Mouse (Mus musculus) layer of hippocampus, adult 9-11 months (tissue): ENCODE measurements around the gene Rcbtb2.
"Not testable (repeated sequence)": the region's sequence is repeated elsewhere in the genome, so short reads cannot be mapped to it uniquely, and the experiment has no call there.

Source experiments
- DNase-seq: peaks from one replicate; pipeline ENCODE4 v3.0.0; 2022

Gene Rcbtb2

DNA sequence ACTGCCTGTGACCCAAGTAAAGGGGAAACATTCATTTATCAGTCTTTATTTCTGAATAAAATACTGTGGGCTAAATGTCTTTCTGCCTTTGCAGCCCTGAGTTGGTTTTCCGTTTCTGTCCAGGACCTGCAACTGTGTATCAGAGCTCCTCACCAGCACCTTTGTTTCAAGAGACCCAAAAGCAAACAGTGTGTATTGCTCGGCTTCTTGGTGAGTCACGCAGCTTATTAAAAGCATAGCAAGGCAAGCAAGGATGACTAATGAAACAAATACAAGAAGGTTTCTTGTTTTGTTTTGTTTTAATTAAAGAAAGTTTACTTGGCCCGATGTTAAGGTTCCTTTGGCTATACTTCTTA lies at the start of gene Rcbtb2:
Rcbtb2 (plus strand) TSS at position 115 of the 356 bp plus-strand sequence.
- no peak for DNase-seq

DNA sequence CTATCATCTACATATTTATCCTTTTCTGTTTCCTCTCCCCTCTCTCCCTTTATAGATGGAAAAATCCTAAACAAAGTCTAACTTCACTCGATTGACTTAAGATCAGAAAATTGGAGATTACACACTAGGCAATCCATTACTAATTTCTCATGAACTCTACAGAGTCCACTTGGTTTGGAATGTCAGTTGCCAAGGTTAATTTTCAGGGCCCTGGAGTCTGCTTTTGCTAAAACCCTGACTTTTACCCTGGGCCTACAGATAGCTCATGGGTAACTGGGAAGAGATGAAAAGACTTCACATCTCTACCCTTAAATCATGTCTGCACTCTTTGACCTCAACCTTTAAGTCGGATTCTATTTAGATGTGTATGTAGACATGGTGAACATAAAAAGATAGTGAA lies 39.3 kb upstream of the Rcbtb2 start:
- no peak for DNase-seq

DNA sequence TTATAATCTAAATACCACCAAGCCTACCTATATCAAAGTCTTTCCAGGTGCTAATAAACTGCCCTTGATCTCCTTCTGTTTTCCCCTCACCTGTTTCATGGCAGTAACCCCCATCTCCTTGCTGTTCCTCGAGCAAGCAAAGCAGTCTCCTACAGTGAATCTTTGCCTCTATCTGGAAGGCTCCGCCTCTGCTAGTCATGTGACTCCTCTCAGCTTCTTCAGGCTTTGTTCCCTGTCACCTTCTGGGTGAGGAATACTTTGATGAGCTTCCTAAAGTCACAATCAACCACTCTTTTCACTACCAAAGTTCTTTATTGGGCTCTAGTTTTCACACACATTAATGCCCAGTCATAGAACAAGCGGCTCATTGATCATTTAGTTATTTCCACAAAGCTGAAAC lies 36.4 kb upstream of the Rcbtb2 start:
- no peak for DNase-seq

DNA sequence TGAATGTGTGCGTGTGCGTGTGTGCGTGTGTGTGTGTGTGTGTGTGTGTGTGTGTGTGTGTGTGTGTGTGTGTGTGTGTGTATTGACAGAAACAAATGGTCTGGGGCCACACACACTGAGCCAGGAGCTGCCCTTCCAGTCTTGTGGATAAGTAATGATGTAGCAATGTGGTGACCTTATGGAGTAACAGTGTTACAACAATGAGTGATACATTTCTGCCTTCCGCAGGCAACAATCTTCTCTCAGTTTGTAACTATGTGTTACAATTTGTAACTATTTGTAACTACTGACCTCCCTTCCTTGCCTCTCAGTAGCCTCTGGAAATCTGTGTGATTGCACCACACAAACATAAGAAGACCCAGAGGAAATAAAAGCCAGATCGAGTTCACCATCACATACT lies 35.6 kb upstream of the Rcbtb2 start:
- DNase-seq, result no peak

DNA sequence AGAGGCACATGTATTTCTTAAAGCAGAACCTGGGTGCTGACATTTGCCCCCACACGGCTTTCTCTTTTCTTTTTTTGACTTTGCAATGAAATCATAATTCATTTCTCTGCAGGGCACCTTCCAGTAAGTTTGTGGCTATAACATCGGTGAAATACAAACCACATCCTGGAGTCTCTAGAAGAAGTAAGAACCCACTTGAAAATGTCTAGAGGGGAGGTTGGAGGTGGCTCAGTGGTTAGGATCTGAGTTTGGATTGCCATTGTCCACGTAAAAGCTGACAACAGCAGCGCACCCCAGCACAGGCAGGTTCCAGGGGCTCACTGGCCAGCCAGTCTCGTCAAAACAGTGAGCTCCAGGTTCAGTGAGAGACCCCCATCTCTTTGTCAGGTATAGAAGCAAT lies 35.1 kb upstream of the Rcbtb2 start:
- DNase-seq, result no peak

DNA sequence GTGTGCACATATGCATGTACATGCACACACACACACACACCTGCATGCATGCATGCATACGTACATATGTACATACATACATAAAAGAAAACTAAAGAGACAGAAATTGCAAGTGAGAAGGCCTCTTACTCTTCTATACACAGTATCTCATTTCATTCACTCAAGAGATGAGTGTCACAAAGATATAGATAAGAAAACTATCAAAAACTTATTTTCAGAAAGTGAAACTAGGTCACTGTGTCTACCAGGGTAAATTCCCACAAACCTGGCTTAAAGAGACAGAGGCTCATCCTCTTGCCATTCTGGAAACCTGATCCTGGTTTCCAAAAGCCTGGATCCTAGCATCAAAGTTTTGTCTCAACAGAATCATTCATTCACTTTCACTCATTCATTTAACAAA lies 34.6 kb upstream of the Rcbtb2 start:
- DNase-seq, result no peak

DNA sequence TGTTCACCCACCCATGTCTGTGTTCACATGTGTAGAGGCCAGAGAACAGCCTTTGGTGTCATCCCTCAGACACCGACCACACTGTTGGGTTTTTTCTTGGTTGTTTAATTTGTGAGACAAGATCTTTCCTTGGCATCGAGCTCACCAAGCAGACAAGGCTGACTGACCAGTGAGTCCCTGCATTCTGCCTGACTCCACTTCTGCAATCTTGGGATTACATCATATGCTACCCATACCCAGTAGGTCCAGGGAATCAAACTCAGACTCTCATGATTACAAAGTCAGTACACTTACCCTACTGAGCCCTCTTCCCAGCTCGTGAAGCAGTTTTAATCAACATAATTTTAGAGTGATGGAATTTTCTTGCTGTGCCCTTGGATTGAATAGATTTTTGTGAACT lies 30.0 kb upstream of the Rcbtb2 start:
- DNase-seq, result no peak

DNA sequence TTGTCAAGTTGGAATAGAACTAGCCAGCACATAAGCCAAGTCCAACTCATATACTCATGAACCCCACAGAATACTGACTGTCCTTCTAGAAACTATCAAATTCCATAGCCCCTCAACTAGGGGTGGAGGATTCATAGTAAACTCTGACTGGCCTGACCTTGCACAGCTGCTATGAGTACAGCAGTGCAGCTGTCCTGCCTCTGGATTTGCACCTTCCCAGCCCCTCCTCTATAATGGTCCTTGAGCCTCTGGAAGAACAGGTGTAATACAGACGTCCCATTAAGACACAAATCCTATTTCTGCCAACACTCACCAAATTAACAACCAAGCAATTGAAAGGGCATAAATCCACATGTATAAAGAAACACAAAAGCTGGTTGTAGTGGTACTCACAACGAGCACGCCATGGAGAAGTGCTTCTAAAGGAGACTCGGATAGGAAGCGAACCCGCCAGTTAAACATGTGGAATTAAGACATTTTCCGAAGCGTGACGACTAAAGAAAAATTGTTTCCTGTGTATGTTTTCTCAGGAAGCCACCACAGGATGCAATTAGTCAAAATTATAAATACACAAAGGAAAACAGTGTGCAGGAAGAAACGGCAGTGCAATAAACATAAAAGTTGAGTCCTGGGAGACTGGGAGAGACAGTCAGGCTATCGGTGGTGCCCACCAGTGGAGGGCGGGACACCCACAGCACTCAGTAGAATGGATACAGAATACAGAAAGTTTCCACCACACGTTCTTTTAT lies 27.9 kb upstream of the Rcbtb2 start:
- DNase-seq, result no peak

DNA sequence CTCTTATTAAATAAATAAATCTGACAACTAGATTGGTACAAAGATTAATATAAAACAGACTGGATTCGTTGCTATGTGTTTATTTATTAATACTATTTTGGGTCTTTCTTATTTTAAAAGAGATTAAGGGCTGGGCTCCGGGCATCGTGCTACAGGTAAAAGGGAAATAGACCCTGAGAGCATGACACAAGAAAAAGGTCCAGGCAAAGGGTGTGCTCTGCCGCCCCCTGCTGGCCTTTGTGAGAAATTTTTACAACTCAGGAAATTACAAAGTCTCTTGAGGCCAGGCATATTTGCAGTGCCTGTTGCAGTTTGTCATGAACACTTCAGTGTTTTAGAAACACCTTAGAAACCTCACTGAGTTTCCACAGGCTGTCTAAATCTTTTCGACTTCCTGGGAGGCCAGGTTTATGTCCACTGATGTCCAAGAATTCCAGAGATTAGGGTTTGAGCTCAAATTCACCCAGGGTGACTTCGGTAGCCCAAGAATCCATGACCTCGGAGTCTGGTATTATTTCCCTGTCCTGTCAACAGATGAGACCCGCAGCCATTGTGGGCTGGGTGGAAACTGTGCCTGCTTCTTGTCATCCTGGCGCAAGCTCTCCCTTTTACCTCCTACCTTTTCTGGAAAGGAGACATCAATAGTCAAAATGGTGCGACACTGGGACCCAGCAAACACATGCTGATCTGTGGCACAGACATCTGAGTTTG lies 24.0 kb upstream of the Rcbtb2 start:
- no peak for DNase-seq

DNA sequence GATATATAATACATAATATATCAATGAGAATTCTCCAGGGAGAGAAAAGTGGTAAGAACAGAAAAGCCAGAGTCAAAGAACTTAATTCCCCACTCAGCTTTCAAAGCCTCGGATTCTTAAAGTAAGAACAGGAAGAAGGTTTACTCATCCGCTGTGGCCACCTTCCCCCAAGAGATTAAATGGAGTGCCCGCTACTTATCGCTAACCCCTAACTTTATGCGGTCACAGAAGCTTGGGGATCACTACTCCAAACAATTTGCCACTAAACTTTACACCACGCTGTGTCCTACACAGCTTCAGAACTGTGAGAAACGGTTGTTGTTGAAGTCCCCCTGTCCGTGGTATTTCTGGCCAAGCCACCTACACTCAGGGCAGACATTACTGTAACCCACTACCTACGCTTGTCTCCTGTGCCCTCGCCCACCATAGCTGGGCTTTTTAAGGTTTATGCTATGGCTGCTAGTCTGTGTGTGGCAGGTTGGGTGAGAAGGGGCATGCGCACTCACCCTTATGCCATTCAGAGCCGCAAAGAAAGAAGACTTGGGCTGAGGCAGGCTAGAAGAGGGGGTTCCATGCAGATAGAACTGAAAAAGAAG lies 20.5 kb upstream of the Rcbtb2 start:
- no peak for DNase-seq

DNA sequence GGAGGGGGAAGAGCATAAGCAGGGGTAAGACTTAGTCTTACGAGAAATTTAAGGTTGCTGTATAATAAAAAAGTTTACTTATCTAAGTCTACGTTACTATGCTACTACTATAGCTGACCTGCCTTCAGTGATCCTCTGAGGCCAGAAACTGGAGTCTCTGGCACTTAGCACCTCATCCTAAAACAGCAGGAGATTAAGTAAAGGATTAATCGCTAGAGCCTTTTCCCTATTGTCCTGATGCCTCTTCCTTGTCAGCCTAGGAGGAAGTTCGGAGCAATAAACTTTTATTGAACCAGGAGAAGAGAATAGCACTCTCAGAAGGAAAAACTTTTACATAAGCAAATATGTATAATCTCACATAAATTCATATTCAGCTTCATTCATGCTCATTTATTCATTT lies 19.9 kb upstream of the Rcbtb2 start:
- DNase-seq, result not testable (repeated sequence)

DNA sequence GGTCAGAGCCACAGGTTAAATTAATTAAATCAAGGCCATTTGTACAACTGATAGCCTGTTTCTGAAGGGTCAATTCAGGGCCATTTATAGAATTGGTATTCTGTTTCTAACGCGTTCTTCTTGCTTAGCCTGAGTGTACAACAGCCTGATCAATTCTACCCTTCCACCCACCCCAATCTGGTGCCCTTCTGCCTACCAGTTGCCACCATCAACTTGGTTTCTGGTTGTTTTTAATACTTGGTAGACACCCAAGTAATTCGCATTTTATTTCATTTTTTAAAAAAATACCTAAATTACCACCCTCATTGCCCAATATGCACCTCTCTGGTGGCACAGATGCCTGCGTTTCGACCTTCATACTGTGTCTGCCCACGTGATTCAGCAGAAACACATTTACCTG lies 17.9 kb upstream of the Rcbtb2 start:
- no peak for DNase-seq

DNA sequence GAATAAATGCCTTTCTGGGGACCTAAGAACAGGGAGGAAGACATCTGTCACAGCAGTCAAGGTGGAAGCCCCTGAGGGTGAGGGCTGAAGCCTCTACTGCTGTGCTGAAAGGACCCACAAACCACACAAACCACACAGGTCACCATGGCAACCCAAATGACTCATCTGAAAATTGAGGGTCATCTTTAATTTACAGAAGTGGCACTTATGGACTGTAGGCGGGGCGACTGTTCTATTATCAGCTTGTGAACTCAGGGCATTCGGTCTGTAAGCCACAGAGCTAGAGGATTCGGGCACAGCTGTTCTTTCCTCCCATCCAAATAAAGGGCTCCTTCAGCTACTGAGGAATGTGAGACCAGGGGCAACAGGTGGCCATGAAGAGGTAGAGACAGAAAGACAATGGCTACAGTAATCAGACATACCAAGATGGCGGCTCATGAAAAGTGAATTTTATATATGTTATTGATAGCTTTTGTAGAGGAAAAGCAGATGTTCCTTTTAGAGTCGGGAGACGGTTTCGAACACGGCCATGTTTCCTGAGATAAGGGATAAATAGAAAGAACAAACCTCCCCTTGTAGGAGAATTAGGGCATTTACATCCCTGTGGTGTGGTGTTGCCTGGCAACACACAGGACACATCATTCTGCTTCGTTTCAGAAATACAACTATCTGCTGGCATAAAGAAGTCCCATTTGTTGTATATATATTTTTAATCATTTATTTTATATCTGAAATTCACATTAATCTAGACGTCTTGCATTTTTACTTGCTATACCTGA lies 17.2 kb upstream of the Rcbtb2 start:
- DNase-seq, result no peak

DNA sequence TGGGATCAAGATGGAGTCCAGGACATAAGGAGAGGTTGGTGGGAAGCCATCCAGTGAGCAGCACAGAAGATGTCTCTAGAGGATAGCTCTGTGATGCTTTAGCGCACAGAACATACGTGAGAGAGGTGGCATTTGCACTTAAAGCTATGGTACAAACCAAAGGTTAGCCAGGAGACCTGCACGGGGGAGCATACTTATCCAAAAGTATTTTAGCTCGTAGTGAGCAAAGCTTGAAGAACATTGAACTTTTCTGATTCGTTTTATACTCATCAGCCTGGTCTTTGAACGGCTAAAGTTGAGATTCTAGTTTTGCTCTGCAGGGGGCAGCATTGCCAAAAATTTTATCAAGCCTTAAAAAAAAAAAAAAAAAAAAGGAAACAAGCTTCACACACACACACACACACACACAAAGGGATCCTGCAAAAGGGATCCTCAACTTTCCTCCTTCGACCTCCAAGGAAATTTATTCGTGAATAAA lies 16.6 kb upstream of the Rcbtb2 start:
- no peak for DNase-seq

DNA sequence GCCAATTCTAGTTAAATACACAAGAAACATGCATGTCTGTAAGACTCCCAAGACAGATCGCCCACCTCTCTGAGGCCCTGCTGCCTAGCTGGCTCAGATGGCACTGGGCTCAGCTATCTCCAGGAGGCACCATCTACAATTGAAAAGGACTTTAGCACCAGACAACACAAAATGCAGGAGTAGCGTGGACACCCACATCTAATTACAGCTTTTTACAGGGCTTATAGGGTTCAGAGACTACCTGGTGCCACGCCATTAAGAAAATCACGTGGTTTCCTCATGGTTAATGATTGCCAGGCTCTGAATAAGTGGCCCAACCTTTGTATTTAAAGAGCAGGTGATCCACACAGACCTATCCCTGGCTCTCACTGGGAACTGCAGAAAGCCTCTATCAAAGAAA lies 15.9 kb upstream of the Rcbtb2 start:
- no peak for DNase-seq

DNA sequence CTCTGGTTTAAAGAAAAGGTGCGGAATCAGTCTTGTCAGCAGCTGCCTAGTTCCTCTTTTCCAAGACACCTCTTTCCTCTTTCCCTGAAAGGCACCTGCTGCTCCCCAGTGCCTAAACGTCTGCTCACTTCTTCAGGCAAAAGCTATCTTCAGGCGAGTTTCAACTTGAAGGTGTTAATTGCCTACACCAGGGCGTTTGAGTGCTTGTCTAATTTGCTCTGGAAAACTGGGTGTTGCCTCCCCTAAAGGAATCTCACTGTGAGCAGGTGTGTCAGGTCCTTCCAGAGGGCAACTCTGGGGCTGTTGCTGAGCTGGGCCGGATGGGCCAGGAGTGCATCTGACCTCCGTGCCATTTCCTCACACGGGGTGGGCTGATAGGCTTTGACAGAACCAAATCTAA lies 15.5 kb upstream of the Rcbtb2 start:
- DNase-seq, result no peak

DNA sequence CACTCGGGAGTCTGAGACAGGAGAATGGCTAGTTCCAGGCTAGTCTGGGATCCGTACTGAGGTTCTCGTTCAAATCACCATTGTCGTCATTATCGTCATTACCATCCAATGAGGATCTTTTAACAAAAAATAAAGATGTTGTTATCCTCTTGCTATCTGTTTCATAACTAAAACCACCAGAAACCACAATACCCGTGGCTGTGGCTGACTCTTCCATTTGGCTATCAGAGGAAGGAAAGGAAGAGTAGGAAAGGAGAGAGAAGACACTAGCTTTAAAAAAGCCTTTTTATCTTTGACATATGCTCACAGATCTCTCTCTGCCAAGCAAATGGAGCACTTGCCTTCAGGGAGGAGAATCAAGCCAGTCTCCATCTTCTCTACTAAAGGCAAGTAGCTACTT lies 14.9 kb upstream of the Rcbtb2 start:
- no peak for DNase-seq

DNA sequence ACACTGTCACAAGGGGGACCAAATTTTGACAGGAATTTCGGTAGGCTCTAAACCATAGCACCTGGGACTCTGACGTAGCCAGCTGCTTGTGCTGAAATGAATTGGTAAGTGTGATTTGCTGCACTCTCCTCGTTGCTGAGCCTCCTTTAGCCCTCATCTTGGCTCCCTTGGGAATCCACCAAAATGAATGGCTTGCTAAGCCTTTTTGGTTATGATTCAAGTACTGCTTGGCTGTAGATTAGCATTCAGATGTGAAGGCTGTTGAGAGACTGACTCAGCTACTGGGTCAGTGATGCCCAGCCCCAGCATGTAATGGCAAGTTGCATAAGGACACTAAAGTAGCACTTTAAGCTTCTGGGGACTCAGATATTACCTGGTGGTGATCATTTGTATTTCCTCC lies 12.2 kb upstream of the Rcbtb2 start:
- no peak for DNase-seq

DNA sequence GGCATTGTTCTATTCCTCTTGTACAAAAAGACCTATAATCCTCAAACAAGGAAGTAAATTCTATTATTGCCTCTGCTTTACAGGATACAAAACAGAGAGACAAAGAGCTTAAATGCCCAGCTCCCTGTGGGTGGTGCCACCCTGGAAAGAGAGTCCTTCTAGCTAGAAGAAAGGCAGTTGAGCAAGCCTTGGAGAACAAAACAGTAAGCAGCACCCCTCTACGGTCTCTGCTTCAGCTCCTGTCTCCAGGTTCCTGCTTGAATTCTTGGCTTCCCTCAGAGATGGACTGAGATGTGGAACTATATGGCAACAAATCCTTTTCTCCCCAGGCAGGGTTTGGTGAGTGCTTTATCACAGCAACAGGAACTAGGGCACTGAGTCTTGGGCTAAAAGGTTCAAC lies 11.7 kb upstream of the Rcbtb2 start:
- no peak for DNase-seq

DNA sequence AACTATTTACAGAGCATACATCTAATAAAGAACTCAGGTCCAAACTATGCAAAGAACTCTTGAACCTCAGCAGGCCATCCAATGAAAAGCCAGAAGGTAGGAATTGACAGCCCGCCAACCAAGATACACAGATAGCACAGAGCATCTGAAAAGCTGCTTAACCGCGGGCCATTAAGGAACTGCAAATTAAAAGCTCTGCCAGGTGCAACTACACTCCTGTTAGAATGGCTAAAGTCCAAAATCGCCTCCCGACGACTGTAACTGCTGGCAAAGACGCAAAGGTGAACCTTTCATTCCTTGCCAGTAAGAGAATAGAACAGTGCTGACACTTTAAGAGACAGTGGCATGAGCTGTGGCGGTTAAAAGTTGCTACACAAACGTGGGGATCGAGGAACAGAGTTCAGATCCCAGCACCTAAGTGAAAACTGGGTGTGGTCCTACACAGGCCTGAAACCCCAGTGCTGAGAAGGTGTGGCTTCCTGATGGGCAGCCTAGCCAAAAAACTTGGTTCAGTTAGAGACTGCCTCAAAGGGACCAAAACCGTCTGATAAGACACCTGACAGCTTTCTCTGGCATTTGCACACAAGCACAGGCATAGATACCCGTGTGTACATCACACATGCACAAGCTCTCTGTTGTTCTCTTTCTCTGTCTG lies 10.5 kb upstream of the Rcbtb2 start:
- DNase-seq, result no peak

DNA sequence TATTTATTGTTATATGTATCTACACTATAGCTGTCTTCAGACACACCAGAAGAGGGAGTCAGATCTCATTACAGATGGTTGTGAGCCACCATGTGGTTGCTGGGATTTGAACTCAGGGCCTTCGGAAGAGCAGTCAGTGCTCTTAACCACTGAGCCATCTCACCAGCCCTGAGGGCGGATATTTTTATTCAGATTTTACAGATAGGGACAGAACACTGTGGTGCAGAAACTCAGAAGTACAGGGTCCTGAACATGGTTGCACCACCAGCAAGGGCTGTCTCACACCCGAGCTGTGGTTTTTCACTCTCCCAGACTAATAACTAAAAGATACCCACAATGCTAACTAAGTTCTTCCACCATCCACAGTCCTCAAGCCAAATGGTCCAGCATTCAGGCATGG lies 7.9 kb upstream of the Rcbtb2 start:
- DNase-seq, result not testable (repeated sequence)

DNA sequence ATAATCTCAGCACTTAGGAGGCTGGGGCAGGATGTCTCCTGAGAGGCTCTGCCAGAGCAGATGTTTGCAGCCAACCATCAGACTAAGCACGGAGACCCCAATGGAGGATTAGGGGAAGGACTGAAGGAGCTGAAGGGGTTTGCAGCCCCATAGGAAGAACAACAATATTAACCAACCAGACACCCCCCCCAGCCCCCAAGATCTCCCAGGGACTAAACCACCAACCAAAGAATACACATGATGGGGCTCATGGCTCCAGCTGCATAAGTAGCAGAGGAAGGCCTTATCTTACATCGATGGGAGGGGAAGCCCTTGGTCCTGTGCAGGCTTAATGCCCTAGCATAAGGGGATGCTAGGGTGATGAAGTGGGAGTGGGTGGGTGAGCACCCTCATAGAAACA lies 6.5 kb upstream of the Rcbtb2 start:
- no peak for DNase-seq

DNA sequence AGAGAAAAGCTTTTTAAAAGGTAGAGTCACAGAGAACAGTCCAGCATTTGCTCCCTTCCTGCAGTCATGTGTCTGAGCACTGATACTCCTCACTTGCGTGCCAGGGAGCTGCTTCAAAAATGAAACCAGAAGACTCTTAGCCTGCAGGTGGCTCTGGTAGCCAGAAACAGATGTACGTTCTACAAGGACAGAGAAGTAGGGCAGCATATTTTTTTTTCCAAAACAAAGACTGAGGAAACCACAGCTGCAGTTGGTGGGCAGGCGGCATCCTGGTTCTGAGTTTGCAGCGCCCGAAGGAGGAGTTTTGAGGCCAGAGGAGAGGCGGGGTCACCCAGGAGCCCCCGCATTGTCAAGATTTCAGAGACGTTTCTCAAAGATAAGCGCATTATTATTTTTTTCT lies 5.9 kb upstream of the Rcbtb2 start:
- DNase-seq, result peak; percentile 75
